Mouse (Mus musculus) neutrophil, adult 5-6 weeks (primary cell): ENCODE results near the gene Fkbp4. TPM values are rescaled to one million over a fixed set of nuclear protein-coding genes. Genes with fewer than 3 reads are reported as not detected.

Source experiments
- ATAC-seq: fragments of 151-379, 151-347 bp; 2 replicates; pipeline ENCODE4 v1.8.0; 2017; ENCODE audit warnings: mild to moderate bottlenecking, moderate TSS enrichment; ENCODE audit not compliant: insufficient number of reproducible peaks, poor library complexity, low FRiP score, severe bottlenecking; ENCODE audit errors: extremely low read depth
- total RNA-seq: library from RNA; stranded (forward); fragments of 200-1000 nt; gene quantifications from 2 replicates; pipeline ENCODE4 v1.2.3, GENCODE M21; 2017

Gene Fkbp4
- total RNA-seq, 1 experiment from 2014 or later = 83.2 TPM

DNA sequence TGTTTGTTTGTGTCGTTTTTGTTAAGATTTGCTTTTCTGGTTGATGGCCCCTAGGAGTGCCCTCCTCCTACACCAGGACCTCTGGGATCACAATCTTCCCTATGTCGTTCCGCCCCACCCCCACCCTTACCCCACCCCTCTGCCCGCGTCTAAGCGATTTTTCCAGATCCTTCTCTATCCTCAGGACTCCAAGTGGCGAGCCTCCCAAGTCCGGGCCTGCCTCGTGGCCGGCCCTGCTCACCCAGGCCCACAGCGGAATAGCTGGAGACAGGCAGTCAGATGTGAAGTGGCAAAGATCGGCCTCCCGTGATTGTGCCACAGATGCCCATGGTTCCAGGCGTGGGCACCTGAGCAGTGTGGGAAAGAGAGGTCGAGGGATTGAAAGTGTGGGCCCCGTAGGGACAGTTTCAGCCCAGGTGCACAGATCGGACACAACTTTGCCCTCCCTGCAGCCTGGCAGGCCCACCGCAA, 429 bp upstream of the Fkbp4 start:
- no peak for ATAC-seq

DNA sequence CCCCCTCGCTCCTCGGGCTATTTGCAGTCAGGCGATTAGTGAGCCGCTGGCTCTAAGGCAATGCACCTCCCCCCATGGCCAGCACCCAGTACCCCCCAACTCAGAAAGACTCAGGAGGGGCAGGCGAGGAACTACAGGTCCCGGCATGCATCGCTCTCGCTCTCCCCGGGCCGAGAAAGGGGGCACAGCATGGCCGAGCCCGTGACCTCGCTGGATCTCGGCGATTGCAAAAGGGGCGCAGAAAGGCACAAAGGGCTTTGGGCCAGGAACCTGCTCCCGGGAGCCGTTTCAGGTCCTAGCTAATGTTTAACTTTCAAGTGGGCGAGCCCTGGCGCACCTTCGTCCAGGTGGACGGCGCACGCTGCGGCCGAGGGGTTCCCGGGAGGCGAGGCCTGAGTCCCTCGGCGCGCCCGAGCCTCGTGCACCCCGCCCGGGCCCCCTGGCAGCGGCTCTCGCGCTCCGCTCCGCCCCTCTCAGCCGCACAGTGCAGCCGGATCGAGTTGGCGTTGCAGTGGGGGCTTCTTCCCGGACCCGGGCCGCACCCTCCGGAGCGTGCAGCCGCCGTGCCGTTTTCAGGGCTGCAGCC, 653 bp downstream of the Fkbp4 start:
- ATAC-seq = 0 out of 2 replicates have a peak, but pooled peaks have one; percentile 23

DNA sequence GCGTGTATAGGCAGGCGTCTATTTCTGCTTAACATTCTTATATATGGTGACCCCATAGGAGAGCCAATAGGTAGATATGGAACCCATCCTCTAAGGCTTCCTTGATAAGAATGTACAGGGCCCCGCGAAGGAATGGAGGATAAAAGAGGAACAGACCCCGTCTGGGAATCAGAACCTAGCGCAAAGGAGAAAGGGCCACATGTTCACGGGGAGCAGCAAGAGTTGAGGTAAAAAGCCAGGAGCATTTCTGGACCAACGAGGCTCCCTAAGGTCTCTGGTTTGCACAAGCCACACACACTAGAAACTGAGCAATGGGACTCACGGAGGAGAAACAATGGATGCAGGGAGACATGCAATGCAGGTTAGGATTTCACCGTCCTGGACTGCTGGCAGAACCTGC, 1.2 kb downstream of the Fkbp4 start:
- no peak for ATAC-seq

DNA sequence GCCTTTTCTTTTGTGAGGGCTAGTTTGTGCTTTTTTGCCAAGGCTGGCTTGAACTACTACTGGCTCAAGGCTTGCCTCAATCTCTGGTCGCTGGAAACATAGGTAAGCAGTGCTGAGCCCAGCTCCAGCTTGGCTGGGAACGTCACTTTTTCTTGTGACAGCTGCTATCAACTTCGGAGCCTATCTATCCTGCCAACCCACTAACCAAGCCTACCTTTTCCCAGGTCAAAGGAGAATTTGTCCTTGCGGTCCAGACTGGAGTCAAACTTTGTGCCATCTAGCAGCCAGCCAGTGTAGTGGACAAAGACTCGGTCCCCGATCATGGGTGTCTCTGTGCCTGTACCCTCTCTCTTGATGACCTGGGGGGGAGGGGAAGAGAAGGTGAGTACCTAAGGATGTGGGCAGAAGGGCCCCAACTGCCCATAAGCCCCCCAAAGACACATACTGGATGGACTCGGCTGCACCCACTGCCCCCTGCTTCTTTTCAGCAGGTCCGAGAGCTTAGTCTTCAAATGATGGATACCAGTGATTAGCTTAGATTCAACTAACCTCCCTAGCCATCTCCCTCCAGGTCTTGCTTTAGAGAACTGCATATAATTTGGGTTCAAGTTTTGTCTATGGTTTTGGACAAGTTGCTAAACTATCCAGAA, 2.0 kb downstream of the Fkbp4 start:
- ATAC-seq = no peak

DNA sequence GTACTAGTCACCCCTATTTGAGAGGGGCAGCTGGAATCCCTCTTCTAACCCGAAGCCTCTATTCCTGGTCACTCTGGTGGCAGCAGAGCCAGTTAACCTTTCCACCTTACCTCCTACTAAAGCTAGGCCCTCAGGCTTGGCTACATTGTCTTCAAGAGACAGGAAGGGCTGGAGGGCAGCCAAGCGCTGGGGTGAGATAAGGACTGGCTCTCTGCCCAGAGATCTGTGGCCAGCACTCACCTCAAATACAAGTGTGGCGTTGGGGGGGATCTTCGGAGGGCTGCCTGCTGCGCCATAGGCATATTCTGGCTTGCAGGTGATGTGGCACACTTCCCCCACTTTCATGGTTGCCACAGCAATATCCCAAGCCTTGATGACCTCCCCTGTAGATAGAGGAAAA, 3.0 kb downstream of the Fkbp4 start:
- ATAC-seq = no peak

DNA sequence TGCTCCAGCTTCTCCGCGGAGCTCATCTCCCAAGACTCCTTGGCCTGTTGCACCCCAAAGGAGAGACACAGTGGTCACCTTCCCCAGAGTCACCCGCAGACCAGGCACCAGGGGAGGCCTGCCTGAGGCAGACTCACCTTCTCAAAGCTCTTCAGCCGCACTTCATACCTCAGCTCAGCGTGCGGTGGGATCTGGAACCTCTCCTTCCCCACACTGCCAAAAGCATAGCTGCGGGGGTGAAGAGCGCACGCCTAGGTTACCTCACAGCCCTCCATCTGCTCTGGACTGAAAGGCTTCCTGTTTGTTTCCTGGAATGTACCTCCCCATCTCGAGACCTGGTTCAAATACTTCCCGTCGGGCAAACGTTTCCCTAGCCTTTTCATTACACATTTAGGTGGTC, 4.9 kb downstream of the Fkbp4 start:
- ATAC-seq = no peak

DNA sequence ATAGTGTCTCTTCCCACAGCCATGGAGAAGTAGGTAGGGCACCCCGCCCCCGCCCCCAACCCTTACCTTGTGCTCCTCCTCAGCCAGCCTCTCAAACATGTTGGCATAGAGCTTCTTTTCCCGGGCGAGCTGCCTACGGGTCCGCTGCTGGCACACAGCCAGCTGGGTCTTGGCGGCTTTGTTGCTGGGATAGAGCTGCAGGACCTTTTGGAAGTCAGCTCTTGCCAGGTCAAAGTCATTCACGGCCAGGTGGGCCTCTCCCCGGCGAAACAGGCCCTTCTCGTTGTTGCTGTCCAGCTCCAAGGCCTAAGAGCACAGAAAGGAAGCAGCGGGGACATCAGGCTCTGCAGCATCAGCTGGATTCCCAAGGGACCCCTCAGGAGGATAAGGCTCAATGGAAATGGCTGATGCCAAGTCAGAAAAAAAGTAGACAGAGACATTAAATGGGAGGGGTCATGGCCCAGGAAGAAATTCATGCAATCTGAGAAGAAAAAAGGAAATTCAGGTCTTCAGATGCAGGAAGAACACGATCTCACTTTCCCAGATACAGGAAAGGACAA, 6.0 kb downstream of the Fkbp4 start:
- ATAC-seq = no peak

DNA sequence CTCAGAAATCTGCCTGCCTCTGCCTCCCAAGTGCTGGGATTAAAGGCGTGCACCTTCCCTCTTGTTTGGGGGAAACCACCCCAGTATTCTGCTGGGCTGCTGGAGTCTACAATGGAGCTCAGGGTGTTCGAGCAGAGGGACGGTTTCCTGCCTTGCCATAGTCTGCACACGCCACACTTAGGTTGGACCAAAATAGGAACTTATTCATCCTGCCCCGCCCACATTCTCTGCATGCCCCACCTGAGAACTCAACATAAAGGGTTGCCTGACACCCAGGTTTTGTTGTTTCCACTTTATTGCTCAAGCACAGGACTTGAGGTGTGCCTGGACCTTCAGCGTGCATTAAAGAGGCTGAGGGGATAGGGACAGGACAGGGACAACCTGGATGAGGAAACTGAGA, 8.7 kb downstream of the Fkbp4 start:
- no peak for ATAC-seq

DNA sequence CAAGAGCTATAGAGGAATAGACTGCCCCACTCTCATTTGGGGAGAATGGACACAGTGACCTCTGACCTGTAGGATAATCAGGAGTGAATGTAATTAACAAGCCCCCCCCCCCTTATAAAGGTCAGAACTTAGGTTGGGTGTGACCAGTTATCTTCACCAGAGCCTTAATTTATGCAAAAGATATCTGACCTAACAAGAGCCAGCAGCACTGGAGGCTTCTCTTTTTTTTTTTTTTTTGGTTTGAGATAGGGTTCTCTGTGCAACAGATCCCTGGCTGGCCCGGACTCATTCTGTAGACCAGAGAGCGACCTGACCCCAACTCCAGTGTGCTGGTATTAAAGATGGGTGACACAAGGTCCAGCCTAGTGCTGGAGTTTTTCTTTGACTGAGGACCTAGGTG, 9.2 kb downstream of the Fkbp4 start:
- no peak for ATAC-seq

DNA sequence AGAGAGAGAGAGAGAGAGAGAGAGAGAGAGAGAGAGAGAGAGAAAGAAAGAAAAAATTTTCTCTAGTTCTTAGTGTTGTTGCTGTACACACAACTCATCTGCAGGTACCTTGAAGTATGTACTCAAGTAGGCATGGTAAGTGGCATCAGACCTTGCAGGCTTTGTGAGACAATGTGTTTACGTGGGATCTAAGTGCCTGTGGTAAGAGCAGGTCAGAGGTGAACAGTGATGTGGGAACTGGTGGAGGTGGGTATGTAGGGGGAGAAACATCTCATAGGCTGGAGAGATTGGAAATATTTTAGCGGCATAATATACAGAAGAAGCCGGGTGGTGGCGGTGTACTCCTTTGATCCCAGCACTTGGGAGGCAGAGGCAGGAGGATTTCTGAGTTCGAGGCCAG, 10.9 kb downstream of the Fkbp4 start:
- ATAC-seq = no peak

DNA sequence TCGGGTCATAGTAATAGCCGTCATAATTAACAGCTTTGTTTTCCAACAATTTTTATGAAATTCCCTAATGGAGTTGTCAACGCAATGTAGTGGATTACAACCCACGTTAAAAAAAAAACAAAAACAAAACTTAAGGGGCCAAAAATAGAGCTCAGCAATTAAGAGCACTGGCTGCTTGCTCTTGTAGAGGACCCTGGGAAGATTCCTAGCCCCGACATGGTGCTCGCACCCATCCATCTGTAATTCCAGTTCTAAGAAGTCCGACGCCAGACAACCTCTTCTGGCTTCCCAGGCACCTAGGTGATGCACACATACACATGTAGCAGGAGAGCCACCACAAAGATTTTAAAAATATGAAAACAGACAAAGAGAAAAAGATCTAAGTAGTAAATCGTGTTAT, 13.4 kb downstream of the Fkbp4 start:
- ATAC-seq = no peak

DNA sequence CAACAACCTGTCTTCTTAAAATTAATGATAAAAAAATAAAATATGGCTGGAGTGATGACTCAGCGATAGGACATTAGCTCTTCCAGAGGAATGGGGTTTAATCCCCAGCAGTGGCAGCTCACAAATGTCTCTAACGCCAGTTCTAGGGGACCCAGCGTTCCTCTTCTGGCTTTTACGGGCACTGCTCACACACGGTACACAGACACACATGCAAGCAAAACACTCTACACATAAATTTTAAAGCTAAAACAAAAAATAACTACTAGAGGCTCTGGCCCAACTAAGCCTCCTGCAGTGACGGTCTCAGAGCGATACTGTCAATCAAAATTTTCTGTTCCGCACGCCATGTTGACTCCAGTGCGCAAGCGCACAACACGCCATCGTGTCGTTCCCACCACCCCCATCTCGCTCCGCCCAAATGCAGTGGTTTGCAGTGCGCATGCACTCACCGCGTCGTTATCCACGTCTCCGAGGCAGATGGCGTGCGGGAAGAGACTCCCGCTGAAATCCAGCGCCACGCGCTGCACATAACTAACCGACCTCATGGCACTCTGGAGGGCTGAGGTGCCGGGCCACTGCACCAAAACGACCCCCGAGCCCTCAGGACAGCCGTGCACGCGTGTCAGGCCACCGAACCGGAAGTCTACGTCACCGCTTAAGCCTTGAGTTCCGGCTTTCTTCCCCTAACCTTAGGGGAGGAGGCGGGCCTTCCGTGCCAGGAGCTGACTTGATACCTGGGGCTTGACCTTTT, 14.0 kb downstream of the Fkbp4 start, which contains the start of gene Itfg2:
Gene Itfg2 (minus strand): TSS at position 663 of the 751 bp plus-strand sequence.
- peak; percentile 94 for ATAC-seq

DNA sequence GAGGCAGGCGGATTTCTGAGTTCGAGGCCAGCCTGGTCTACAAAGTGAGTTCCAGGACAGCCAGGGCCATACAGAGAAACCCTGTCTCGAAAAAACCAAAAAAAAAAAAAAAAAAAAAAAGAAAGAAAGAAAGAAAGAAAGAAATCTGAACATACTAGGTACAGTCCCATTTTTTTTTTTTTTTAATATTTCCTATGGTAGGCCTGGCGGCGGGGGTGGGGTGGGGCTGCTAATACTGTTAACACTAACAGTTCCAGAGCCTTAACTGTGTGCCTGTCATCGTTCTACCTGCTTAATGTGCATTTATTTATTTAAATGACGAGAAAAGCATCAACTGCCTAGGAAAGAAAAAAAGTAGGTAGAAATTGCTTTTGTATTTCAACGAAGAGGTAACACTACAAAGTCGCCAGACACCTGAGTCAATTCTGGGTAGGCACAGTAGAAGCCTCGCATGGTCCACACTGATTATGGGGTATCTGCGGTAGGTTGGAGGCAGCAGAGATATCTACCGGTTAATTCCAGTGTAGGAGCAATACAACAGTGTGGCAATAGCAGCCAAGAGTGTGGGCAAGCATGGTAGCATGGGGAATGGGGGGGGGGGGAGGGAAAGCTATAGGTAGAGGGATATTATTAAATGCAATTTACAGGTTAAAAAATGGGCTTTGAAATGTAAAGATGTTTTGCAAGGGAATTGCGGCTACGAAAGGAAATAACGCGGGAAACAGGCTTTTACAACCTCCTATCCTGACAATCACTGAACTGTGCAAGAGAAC, 14.8 kb downstream of the Fkbp4 start:
- no peak for ATAC-seq

DNA sequence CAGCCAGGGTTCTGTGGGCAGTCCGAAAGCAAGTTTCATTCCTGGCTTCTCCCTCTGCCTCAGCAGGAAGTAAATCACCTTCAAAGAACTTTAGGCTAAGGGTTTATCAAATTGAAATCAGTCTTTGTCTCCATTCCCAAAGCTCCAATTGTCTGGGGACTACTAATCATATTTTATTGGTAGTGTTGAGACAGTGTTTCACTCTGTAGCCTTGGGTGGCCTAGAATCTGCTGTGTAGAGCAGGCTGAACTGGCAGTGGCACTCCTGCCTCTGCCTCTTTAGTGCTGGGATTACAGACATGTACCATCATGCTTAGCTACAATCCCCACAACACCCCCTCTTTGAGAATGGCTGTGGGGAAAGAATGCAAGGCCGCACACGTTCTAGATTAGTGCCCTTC, 17.0 kb downstream of the Fkbp4 start:
- ATAC-seq = no peak

DNA sequence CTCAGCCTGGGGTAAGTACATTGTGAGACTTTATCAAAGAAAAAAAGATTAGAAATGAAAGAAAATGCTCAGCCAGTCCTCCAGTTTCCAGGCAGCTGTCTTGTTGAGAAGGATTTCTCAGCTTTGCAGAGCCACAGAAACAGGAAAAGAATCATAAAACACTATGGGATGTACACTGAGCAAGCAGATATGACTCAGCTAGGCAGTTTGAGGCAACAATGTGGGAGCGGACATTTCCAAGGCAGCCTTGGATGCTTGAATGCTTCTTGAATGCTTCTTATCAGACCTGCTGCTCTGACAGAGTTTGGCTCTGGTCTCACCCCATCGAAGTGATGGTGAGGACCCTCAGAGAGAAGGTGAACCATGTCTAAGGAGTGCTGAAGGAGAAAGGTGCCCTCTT, 17.4 kb downstream of the Fkbp4 start:
- no peak for ATAC-seq

DNA sequence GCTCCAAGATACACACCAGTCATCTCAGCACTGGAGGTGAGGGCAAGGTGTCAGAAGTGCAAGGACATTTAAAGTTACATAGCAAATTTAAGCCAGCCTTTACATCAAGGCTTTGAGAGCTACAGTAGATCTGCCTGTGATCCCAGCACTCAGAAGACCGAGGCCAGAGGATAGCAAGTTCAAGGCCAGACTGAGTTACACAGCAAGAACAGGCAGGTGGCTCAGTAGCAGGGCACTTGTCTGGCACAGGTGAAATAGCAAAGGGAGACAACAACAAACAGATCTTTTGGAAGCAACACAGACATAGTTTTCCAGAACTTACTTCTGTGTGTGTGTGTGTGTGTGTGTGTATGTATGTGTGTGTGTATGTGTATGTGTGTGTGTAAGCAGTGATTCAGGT, 20.4 kb downstream of the Fkbp4 start:
- ATAC-seq = no peak

DNA sequence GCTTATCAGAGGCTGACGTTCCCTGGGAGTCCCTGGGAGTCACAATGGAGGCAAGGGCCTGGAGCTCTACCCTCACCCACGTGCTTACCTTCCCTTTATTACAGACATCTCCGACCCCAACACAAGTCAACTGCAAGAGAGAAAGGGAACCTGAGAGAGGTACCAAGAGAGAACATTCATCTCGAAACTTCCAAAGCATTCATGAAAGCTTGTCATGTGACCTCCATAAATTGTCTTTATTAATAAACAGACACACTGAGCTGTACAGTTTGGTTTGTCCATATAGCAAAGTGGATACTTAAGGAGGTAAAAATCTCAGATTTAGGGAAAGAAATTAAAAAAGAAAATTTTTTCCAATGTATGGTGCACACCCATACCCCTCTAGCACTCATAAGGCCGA, 22.3 kb downstream of the Fkbp4 start:
- no peak for ATAC-seq

DNA sequence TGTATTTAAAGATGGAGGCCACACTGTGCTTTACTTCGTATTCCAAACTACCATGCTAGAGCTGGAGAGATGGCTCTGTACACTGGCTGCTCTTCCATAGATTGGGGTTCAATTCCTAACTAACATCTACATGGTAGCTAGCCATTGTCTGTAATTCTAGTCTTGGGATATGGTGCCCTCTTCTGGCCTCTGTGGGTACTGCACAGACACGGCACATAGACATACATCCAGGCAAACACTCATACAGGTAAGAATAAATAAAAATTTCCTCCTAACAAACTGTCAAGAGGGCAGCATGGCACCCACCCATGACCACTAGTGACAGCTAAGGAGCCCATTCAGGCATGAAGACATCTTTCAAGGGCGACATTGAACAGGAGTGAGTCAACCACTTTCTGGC, 27.4 kb downstream of the Fkbp4 start:
- ATAC-seq = peak; percentile 74

DNA sequence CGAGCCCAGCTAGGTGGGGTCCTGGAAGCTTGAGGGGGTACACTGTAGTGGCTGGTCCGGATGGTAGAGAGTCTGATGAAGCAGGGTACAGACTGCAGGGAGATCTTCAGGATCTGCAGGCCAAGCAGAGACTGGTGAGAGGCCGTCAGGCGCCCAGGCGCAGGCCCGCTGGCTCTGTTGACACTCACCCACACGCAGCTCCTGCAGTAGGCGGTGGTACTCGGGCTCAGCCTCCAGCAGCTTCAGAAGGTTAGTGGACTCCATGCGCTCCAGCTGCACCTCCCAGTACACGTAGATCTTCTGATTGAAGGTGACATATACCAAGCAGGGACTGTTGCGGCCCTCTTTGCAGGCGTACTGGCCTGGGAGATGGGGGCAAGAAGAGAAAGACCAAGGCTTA, 28.2 kb downstream of the Fkbp4 start:
- ATAC-seq = no peak
